Mouse (Mus musculus) ES-E14 (cell line): ENCODE measurements at regions not wholly inside any gene's neighbourhood (a gene's known extent, or its start where the extent isn't known, plus 50 kb on each side); places are given as distances from the start of the nearest gene placed in this dataset.
"Not testable (repeated sequence)": the region's sequence is repeated elsewhere in the genome, so short reads cannot be mapped to it uniquely, and the experiment has no call there.

Experiments
- DNase-seq: peaks from one replicate; pipeline ENCODE4 v3.0.0-alpha.2; 2013; ENCODE audit warnings: low read depth, low spot score
- H3K27ac ChIP-seq: 2 replicates; pipeline ENCODE4 v1.5.1; 2012; ENCODE audit warnings: low read depth, mild to moderate bottlenecking, low read length, moderate library complexity, mixed read lengths; ENCODE audit not compliant: poor library complexity, insufficient read depth, severe bottlenecking
- H3K36me3 ChIP-seq: 2 replicates; pipeline ENCODE4 v1.6.1; 2012; ENCODE audit warnings: mild to moderate bottlenecking, low read length, moderate library complexity, mixed read lengths; ENCODE audit not compliant: control insufficient read depth, poor library complexity, insufficient read depth, severe bottlenecking
- H3K4me1 ChIP-seq, 2 experiments: fragments of 150-350 bp in 1 of 2; sonication (generic) in 1 of 2; 2 replicates each; pipeline ENCODE4 v1.6.1; 2012; ENCODE audit warnings: low read length in 2 of 2, mild to moderate bottlenecking in 1 of 2, mixed read lengths in 1 of 2; ENCODE audit not compliant: control insufficient read depth in 2 of 2, insufficient read depth in 2 of 2, poor library complexity in 1 of 2
- H3K4me3 ChIP-seq, 2 experiments: fragments of 150-350 bp in 1 of 2; sonication (generic) in 1 of 2; 2 replicates each; pipeline ENCODE4 v1.5.1; 2012; ENCODE audit warnings: low read length in 2 of 2, low read depth in 1 of 2, mild to moderate bottlenecking in 1 of 2, mixed read lengths in 1 of 2; ENCODE audit not compliant: insufficient read depth in 1 of 2, poor library complexity in 1 of 2, severe bottlenecking in 1 of 2
- H3K9ac ChIP-seq: 2 replicates; pipeline ENCODE4 v1.6.1; 2012; ENCODE audit warnings: low read depth, mild to moderate bottlenecking, low read length, mixed read lengths; ENCODE audit not compliant: poor library complexity, insufficient read depth, severe bottlenecking
- H3K9me3 ChIP-seq: fragments of 150-350 bp; sonication (generic); 2 replicates; pipeline ENCODE4 v1.6.1; 2012; ENCODE audit warnings: low read depth, mild to moderate bottlenecking, low read length; ENCODE audit not compliant: control insufficient read depth, insufficient read depth
- in situ Hi-C, 2 experiments: fragments of 600-800 bp; cut with MboI; formaldehyde crosslinking; loops; one replicate each; pipeline ENCODE4 v1.15.1; 2025; ENCODE audit warnings: low sequenced_read_pairs in 2 of 2, inconsistent platforms in 1 of 2; ENCODE audit not compliant: unreplicated experiment in 2 of 2

DNA sequence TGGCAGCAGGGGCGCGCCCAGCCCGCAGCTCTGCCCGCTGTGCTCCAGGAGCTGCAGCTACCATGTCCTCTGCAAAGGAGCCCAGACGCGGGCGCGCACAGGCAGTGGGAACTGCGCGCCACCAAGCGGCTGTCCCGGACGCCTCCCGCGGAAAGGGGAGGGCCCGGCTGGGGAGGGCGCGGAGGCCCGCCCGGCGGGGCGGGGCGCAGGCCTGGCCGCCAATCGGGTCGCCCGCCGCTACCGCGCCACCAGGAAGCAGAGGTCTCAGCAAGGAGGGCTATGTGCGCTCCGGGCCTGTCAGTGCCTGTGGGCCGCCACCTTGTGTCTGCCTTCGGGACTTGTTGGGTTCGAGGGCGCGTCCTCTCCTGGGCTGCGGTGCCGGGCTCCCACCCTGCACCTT is 367.0 kb upstream of the Ywhaq start:
- H3K36me3 ChIP-seq, H3K9ac ChIP-seq, H3K27ac ChIP-seq, H3K4me3 ChIP-seq, H3K9me3 ChIP-seq, H3K4me1 ChIP-seq, DNase-seq, in situ Hi-C loops: not testable (repeated sequence)

DNA sequence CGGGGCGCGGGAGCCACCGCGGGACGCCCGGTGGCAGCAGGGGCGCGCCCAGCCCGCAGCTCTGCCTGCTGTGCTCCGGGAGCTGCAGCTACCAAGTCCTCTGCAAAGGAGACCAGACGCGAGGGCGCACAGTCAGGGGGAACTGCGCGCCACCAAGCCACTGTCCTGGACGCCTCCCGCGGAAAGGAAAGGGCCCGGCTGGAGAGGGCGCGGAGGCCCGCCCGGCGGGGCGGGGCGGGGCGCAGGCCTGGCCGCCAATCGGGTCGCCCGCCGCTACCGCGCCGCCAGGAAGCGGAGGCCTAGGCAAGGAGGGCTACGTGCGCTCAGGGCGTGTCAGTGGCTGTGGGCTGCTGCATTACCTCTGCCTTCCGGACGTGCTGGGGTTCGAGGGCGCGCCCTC is 361.3 kb upstream of the Ywhaq start:
- H3K27ac ChIP-seq, H3K9me3 ChIP-seq, H3K4me3 ChIP-seq, DNase-seq, in situ Hi-C loops, H3K36me3 ChIP-seq, H3K4me1 ChIP-seq, H3K9ac ChIP-seq: not testable (repeated sequence)

DNA sequence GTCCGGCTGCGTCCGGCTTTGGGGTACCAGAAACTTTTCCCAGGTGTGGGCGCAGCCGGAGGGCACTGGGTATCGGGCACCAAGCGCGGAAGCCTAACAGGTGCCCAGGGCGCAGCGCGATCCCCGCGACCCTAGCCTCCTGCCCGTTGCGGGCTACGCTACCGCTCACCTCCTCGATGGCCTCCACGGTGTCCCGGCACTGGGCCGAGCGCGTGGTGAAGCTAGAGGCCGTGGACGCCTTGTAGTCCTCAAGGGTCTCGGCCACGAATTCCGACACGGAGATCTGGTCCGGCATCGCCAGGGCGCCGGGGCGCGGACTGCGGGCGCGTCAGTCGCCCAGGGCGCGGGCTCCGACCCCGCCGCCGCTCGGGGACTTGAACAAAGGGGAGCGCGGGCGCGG is 360.9 kb upstream of the Ywhaq start:
- not testable (repeated sequence) for DNase-seq

GRCm38 (mm10) chr12:21767717-21768116 is 350.3 kb upstream of the Ywhaq start:
- peak; percentile 2 for DNase-seq
- not testable (repeated sequence) for H3K9ac ChIP-seq

More for the DNA sequence above, 360.9 kb upstream of the Ywhaq start:
- H3K4me3 ChIP-seq, H3K36me3 ChIP-seq, H3K27ac ChIP-seq, in situ Hi-C loops, H3K9ac ChIP-seq, H3K9me3 ChIP-seq, H3K4me1 ChIP-seq: not testable (repeated sequence)

More at GRCm38 (mm10) chr12:21767717-21768116, 350.3 kb upstream of the Ywhaq start:
- H3K9me3 ChIP-seq, H3K27ac ChIP-seq, H3K36me3 ChIP-seq, in situ Hi-C loops, H3K4me3 ChIP-seq, H3K4me1 ChIP-seq: not testable (repeated sequence)
